Mouse (Mus musculus): ENCODE measurements around the gene Ccin.
A peak's percentile ranks its signal among the peaks of the same experiment; 100 is the strongest.

Gene Ccin

GRCm38 (mm10) chr4:43959523-43960179, 23.6 kb upstream of the Ccin start:
- TF ChIP-seq POU5F1 (IDR thresholded peaks at IDR 0.05; ENCODE audit: borderline replicate concordance, low read length) (no peak), NANOG (IDR thresholded peaks at IDR 0.05; ENCODE audit: borderline replicate concordance, low read length) (no peak), CTCF (conservative IDR thresholded peaks at IDR 0.05; ENCODE audit: low read length) (no peak)
- H3K9me3 ChIP-seq (ENCODE audit: low read length), result no peaks in the 10 kb centered on the region
- peaks cover 17% of the 10 kb centered on the region for H3K27me3 ChIP-seq (ENCODE audit: insufficient read depth, low read length)
- H3K4me3 ChIP-seq (replicated peaks; ENCODE audit: low read length), result peak overlapping the region; percentile 48; the same call in 1 of the 2 replicates
- peaks cover 4% of the 10 kb centered on the region for H3K36me3 ChIP-seq (ENCODE audit: insufficient read depth, low read length)
- H3K4me1 ChIP-seq (replicated peaks; ENCODE audit: low read depth, low read length), result peaks cover 70% of the 10 kb centered on the region

GRCm38 (mm10) chr4:43960207-43960606, 23.1 kb upstream of the Ccin start:
- no peak overlapping the region for H3K4me3 ChIP-seq (replicated peaks; ENCODE audit: low read length)
- H3K9me3 ChIP-seq (ENCODE audit: low read length), result no peaks in the 10 kb centered on the region
- peaks cover 4% of the 10 kb centered on the region for H3K36me3 ChIP-seq (ENCODE audit: insufficient read depth, low read length)
- peaks cover 75% of the 10 kb centered on the region for H3K4me1 ChIP-seq (replicated peaks; ENCODE audit: low read depth, low read length)
- H3K27me3 ChIP-seq (ENCODE audit: insufficient read depth, low read length), result peaks cover 17% of the 10 kb centered on the region
- TF ChIP-seq NANOG (IDR thresholded peaks at IDR 0.05; ENCODE audit: borderline replicate concordance, low read length) (no peak), POU5F1 (IDR thresholded peaks at IDR 0.05; ENCODE audit: borderline replicate concordance, low read length) (no peak), CTCF (conservative IDR thresholded peaks at IDR 0.05; ENCODE audit: low read length) (no peak)

- TF ChIP-seq POU5F1 (IDR thresholded peaks at IDR 0.05; ENCODE audit: borderline replicate concordance, low read length), result no peak
- TF ChIP-seq NANOG (IDR thresholded peaks at IDR 0.05; ENCODE audit: borderline replicate concordance, low read length), result no peak
- TF ChIP-seq CTCF (conservative IDR thresholded peaks at IDR 0.05; ENCODE audit: low read length), result no peak
- Histone ChIP-seq H3K4me3 (replicated peaks; ENCODE audit: low read length) (peak overlapping the region; percentile 43), H3K4me1 (replicated peaks; ENCODE audit: low read depth, low read length) (peaks cover 84% of the 10 kb centered on the region), H3K27me3 (ENCODE audit: insufficient read depth, low read length) (no peaks in the 10 kb centered on the region; the same call in 1 of the 2 replicates), H3K9me3 (ENCODE audit: low read length) (peaks cover 13% of the 10 kb centered on the region), H3K36me3 (ENCODE audit: insufficient read depth, low read length) (peaks cover 13% of the 10 kb centered on the region)
Observed at GRCm38 (mm10) chr4:43964326-43964833, 18.9 kb upstream of the Ccin start.

- peaks cover 84% of the 10 kb centered on the region for H3K4me1 ChIP-seq (replicated peaks; ENCODE audit: low read depth, low read length)
- H3K9me3 ChIP-seq (ENCODE audit: low read length), result peaks cover 13% of the 10 kb centered on the region
- peak overlapping the region; percentile 60 for H3K4me3 ChIP-seq (replicated peaks; ENCODE audit: low read length)
- H3K27me3 ChIP-seq (ENCODE audit: insufficient read depth, low read length), result no peaks in the 10 kb centered on the region
- TF ChIP-seq CTCF (conservative IDR thresholded peaks at IDR 0.05; ENCODE audit: low read length), result no peak
- TF ChIP-seq NANOG (IDR thresholded peaks at IDR 0.05; ENCODE audit: borderline replicate concordance, low read length), result no peak
- no peak for TF ChIP-seq POU5F1 (IDR thresholded peaks at IDR 0.05; ENCODE audit: borderline replicate concordance, low read length)
- peaks cover 15% of the 10 kb centered on the region for H3K36me3 ChIP-seq (ENCODE audit: insufficient read depth, low read length)
Observed at GRCm38 (mm10) chr4:43964951-43965684, 18.2 kb upstream of the Ccin start.

GRCm38 (mm10) chr4:43965856-43966535, 17.3 kb upstream of the Ccin start:
- H3K4me1 ChIP-seq (replicated peaks; ENCODE audit: low read depth, low read length), result peaks cover 88% of the 10 kb centered on the region
- peaks cover 13% of the 10 kb centered on the region for H3K9me3 ChIP-seq (ENCODE audit: low read length)
- peak overlapping the region; percentile 60 for H3K4me3 ChIP-seq (replicated peaks; ENCODE audit: low read length)
- TF ChIP-seq NANOG (IDR thresholded peaks at IDR 0.05; ENCODE audit: borderline replicate concordance, low read length) (no peak), CTCF (conservative IDR thresholded peaks at IDR 0.05; ENCODE audit: low read length) (no peak), POU5F1 (IDR thresholded peaks at IDR 0.05; ENCODE audit: borderline replicate concordance, low read length) (no peak)
- H3K27me3 ChIP-seq (ENCODE audit: insufficient read depth, low read length), result no peaks in the 10 kb centered on the region
- H3K36me3 ChIP-seq (ENCODE audit: insufficient read depth, low read length), result peaks cover 21% of the 10 kb centered on the region

- Histone ChIP-seq H3K27me3 (ENCODE audit: insufficient read depth, low read length) (no peaks in the 10 kb centered on the region), H3K4me1 (replicated peaks; ENCODE audit: low read depth, low read length) (peaks cover 93% of the 10 kb centered on the region), H3K4me3 (replicated peaks; ENCODE audit: low read length) (peak overlapping the region; percentile 55), H3K9me3 (ENCODE audit: low read length) (peaks cover 13% of the 10 kb centered on the region), H3K36me3 (ENCODE audit: insufficient read depth, low read length) (peaks cover 28% of the 10 kb centered on the region; the same call in 1 of the 2 replicates)
- TF ChIP-seq CTCF (conservative IDR thresholded peaks at IDR 0.05; ENCODE audit: low read length) (no peak), NANOG (IDR thresholded peaks at IDR 0.05; ENCODE audit: borderline replicate concordance, low read length) (no peak), POU5F1 (IDR thresholded peaks at IDR 0.05; ENCODE audit: borderline replicate concordance, low read length) (no peak)
Observed at GRCm38 (mm10) chr4:43968650-43969049, 14.6 kb upstream of the Ccin start.

- Histone ChIP-seq H3K36me3 (ENCODE audit: insufficient read depth, low read length) (peaks cover 31% of the 10 kb centered on the region; the same call in 1 of the 2 replicates), H3K4me1 (replicated peaks; ENCODE audit: low read depth, low read length) (peaks cover 93% of the 10 kb centered on the region), H3K9me3 (ENCODE audit: low read length) (peaks cover 13% of the 10 kb centered on the region), H3K4me3 (replicated peaks; ENCODE audit: low read length) (peak overlapping the region; percentile 37; the same call in 1 of the 2 replicates), H3K27me3 (ENCODE audit: insufficient read depth, low read length) (no peaks in the 10 kb centered on the region)
- TF ChIP-seq CTCF (conservative IDR thresholded peaks at IDR 0.05; ENCODE audit: low read length) (no peak), NANOG (IDR thresholded peaks at IDR 0.05; ENCODE audit: borderline replicate concordance, low read length) (no peak), POU5F1 (IDR thresholded peaks at IDR 0.05; ENCODE audit: borderline replicate concordance, low read length) (no peak)
Observed at GRCm38 (mm10) chr4:43969373-43969772, 13.9 kb upstream of the Ccin start.
